Mouse (Mus musculus) megakaryocyte, embryonic 14.5 days (primary cell): ENCODE data around the gene H1foo. TPM values are rescaled to one million over a fixed set of nuclear protein-coding genes. Genes with fewer than 3 reads are reported as not detected.

Experiments used
- H3K27me3 ChIP-seq: replicated peaks from 2 replicates; pipeline ENCODE3; 2012; ENCODE audit warnings: inconsistent platforms
- H3K36me3 ChIP-seq: replicated peaks from 2 replicates; pipeline ENCODE3; 2012; ENCODE audit warnings: low read length, inconsistent platforms, mixed read lengths
- H3K4me1 ChIP-seq: 2 replicates; pipeline ENCODE4 v1.6.1; 2012; ENCODE audit warnings: inconsistent platforms
- H3K4me3 ChIP-seq: replicated peaks from 2 replicates; pipeline ENCODE3; 2012; ENCODE audit warnings: moderate library complexity, mild to moderate bottlenecking, inconsistent platforms
- H3K9me3 ChIP-seq: 2 replicates; pipeline ENCODE4 v1.6.1; 2012; ENCODE audit warnings: inconsistent platforms
- FLI1 ChIP-seq: IDR thresholded peaks from 2 replicates; pipeline ENCODE4 v1.6.1; 2012; ENCODE audit warnings: low read length, inconsistent platforms, mixed read lengths
- GATA1 ChIP-seq: IDR thresholded peaks from 3 replicates; pipeline ENCODE4 v1.6.1; 2012; ENCODE audit warnings: mixed read lengths, low read length, inconsistent platforms, borderline replicate concordance
- polyA plus RNA-seq: library from polyadenylated mRNA; stranded (reverse); fragments of >175 nt; gene quantifications from 2 replicates; pipeline ENCODE4 v1.2.3, GENCODE M21; 2012; ENCODE audit warnings: low replicate concordance; ENCODE audit not compliant: insufficient read depth

H1foo gene
- polyA plus RNA-seq, 1 experiment = not detected

DNA sequence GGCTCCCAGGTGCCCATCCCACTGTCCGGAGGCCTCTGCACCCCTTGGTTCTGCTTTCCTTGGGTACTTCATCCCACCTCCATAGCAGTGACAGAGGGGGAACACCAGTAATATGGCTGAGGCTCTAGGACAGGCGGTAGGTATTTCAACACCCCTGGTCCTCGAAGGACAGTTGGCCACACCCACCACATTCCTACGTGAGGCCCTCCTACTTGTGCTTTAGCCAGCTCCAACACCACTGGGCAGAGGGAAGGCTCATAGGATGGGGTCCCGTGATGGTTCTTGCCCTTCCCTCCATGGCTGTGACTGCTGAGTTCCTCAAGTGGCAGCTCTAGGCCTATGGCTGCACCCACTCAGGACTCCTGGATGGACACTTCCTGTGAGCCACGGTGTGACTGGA is 19.9 kb upstream of the H1foo start:
- Histone ChIP-seq H3K36me3 (no peaks in the 10 kb centered on the region), H3K27me3 (peaks cover 69% of the 10 kb centered on the region), H3K4me3 (no peak overlapping the region), H3K9me3 (no peaks in the 10 kb centered on the region), H3K4me1 (peaks cover 35% of the 10 kb centered on the region)
- no peak for TF ChIP-seq GATA1
- TF ChIP-seq FLI1 = no peak

DNA sequence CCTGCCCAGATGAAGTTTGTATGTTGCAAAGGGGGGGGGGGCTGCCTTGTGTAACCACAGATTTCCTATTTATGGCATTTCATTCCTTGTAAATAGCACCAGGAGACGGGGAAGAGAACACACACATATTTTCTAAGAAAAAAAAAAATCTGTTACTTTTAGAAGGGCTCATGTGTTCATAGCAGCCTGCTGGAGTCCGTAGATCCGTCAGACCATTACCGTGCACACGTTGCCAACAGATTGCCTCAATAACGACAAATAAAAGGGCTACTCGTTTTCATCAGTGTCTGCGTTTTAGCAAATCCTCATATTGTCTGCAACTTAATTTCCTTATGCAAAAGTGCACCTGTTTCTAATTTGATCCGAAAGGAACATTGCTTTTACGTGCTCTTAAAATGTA is 18.3 kb upstream of the H1foo start:
- Histone ChIP-seq H3K9me3 (no peaks in the 10 kb centered on the region), H3K4me3 (no peak overlapping the region), H3K36me3 (no peaks in the 10 kb centered on the region), H3K27me3 (peaks cover 77% of the 10 kb centered on the region), H3K4me1 (peaks cover 33% of the 10 kb centered on the region; the same call in 1 of the 2 replicates)
- no peak for TF ChIP-seq FLI1
- TF ChIP-seq GATA1 = no peak

DNA sequence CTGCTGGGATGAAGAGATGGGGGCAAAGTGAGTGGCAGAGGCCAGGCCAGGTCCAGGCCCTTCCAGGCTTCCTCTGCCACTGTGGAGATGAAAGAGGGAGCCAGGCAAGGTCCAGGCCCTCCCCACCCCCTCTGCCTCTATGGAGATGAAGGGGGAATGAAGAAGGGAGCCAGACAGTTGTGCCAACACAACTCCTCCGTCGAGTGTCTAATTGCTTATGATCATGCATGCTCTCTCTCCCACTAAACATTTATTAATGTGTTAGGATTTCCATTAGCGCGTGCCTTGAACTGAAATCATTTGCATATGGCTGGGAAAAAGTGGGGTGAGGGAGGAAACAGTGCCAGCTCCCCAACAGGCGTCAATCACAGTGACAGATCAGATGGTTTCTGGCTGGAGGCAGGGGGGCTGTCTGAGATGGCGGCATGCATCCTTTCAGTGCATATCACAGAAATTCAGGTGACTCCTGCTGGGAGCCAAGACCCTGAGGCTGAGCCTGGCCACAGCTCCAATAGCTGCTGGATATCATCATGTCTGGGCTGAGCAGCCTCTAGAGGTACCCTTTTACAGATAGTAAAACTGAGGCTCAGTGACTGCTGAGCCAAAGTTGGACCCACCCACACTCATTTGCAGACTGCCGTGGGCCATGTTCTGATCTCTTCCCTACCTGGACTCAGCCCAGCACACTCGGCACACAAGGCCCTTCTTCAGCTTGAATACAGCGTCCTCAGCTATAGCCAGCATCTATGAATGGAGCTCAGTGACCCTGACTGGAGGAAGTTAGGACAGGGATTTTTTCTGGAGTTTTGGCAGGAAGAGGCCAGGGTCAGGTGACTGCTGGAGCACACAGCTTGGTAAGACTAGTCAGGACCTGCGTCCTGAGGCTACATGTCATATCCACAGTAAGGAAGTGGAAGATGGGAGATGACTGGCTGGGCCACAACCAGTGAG is 17.2 kb upstream of the H1foo start:
- H3K9me3 ChIP-seq = no peaks in the 10 kb centered on the region
- H3K4me3 ChIP-seq = no peak overlapping the region
- TF ChIP-seq GATA1 = no peak
- no peak for TF ChIP-seq FLI1
- H3K36me3 ChIP-seq = no peaks in the 10 kb centered on the region
- peaks cover 88% of the 10 kb centered on the region for H3K27me3 ChIP-seq
- H3K4me1 ChIP-seq = peaks cover 33% of the 10 kb centered on the region; the same call in 1 of the 2 replicates

DNA sequence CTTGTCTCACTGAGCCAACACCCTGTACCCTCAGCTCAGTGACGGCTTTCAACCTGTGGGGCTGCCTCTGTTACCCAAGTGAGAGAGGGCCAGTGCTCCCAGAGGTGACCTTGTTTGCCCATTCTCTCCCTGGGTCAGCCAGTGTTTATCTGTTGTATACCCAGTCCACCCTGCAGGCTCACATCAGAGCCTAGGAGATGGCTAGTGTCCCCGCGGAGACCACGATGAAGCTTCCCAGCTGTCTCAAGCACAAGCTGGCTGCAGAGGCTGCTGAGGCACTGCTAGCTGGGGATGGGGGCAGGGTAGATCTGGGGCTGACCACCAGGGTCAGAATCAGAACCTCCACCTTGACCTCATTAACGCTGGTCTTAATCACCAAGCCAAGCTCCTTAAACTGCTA is 14.7 kb upstream of the H1foo start:
- H3K36me3 ChIP-seq = no peaks in the 10 kb centered on the region
- H3K4me1 ChIP-seq = peaks cover 26% of the 10 kb centered on the region; the same call in 1 of the 2 replicates
- no peak overlapping the region for H3K4me3 ChIP-seq
- peaks cover 91% of the 10 kb centered on the region for H3K27me3 ChIP-seq
- TF ChIP-seq FLI1 (no peak), GATA1 (no peak)
- no peaks in the 10 kb centered on the region for H3K9me3 ChIP-seq

DNA sequence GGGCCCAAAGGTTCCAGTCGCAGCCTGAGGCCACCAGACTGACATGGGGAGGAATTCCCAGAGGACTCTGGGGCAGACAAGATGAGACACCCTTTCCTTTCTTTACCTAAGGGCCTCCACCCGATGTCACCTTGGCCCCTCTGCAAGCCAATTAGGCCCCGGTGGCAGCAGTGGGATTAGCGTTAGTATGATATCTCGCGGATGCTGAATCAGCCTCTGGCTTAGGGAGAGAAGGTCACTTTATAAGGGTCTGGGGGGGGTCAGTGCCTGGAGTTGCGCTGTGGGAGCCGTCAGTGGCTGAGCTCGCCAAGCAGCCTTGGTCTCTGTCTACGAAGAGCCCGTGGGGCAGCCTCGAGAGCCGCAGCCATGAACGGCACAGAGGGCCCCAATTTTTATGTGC is 13.1 kb upstream of the H1foo start, which contains the start of gene Rho:
Rho (plus strand) TSS at position 110 of the 400 bp plus-strand sequence.
- Histone ChIP-seq H3K4me1 (peaks cover 23% of the 10 kb centered on the region; the same call in 1 of the 2 replicates), H3K9me3 (no peaks in the 10 kb centered on the region), H3K27me3 (peaks cover 94% of the 10 kb centered on the region), H3K4me3 (no peak within 1 kb of the TSS), H3K36me3 (no peaks in the 10 kb centered on the region)
- TF ChIP-seq GATA1 (no peak), FLI1 (no peak)

DNA sequence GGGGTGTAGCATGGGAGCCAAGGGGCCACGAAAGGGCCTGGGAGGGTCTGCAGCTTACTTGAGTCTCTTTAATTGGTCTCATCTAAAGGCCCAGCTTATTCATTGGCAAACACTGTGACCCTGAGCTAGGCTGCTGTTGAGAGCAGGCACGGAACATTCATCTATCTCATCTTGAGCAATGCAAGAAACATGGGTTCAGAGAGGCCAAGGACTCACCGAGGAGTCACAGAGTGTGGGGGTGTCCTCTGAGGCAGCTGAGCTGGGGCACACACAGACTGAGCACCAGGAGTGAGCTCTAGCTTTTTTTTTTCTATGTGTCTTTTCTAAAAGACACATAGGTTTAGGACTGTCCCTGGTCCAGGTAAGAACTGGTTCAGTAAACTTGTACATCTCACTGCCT is 12.3 kb upstream of the H1foo start:
- H3K4me1 ChIP-seq = peaks cover 21% of the 10 kb centered on the region; the same call in 1 of the 2 replicates
- peaks cover 87% of the 10 kb centered on the region for H3K27me3 ChIP-seq
- TF ChIP-seq FLI1 (no peak), GATA1 (no peak)
- H3K36me3 ChIP-seq = no peaks in the 10 kb centered on the region
- no peaks in the 10 kb centered on the region for H3K9me3 ChIP-seq
- no peak overlapping the region for H3K4me3 ChIP-seq

DNA sequence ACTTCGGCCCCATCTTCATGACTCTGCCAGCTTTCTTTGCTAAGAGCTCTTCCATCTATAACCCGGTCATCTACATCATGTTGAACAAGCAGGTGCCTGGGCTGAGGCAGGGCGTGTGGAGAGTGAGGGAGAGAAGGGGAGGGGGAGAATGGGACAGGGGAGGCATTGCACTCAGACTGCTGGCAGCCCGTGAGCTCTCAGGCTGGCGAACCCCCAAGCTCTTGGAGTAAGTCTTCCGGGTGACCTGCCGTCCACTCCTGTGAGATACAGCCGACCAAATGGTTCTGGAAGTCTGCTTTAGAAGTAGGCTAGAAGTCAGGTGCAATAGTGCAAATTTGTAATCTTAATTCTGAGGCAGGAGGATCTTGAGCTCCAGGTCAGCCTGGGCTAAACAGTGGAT is 9.2 kb upstream of the H1foo start:
- TF ChIP-seq FLI1 (no peak), GATA1 (no peak)
- Histone ChIP-seq H3K4me1 (peaks cover 3% of the 10 kb centered on the region), H3K36me3 (no peaks in the 10 kb centered on the region), H3K9me3 (peaks cover 10% of the 10 kb centered on the region; the same call in 1 of the 2 replicates), H3K4me3 (no peak overlapping the region), H3K27me3 (peaks cover 64% of the 10 kb centered on the region)

DNA sequence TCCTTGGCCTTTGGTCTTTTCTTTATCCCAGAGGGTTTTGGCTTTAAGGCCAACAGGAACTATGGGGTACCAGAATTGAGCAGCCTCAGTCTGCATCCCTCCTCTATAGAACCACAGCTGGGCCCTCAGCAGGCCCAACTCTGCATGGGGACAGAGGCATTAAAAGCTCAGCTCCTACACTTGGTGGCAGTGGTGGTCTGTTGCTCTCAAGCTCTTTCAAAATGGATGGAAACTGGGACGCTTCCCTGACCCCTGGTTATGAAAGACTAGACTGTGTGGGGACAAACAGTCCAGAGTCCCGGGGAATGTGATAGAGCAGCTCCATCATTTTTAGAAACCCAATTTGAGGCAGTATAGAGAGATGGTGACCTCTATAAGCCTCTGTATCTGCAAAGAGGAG is 6.7 kb upstream of the H1foo start:
- Histone ChIP-seq H3K4me3 (no peak overlapping the region), H3K27me3 (peaks cover 50% of the 10 kb centered on the region), H3K36me3 (no peaks in the 10 kb centered on the region), H3K4me1 (peaks cover 26% of the 10 kb centered on the region), H3K9me3 (peaks cover 10% of the 10 kb centered on the region; the same call in 1 of the 2 replicates)
- TF ChIP-seq GATA1 = no peak
- no peak for TF ChIP-seq FLI1

DNA sequence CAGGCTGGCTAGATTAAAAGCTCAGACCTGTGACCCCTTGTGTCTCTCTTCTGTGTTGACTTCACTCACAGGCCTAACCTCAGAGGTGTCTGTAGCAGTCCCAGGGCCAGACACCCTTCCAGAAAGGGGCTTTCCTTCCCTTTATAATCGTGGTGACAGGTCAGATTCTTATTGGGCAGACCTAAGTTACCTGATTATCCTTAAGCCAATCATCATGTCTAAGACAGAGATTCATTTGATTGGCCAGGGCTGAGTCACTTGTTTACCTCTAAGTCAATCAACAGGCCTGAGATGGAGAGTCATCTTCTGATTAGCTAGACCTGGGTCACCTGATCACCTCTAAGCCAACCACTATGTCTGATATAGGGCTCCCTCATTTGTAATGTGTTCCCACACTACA is 5.9 kb upstream of the H1foo start:
- Histone ChIP-seq H3K4me1 (peaks cover 33% of the 10 kb centered on the region), H3K36me3 (no peaks in the 10 kb centered on the region), H3K4me3 (no peak overlapping the region), H3K9me3 (peaks cover 10% of the 10 kb centered on the region; the same call in 1 of the 2 replicates), H3K27me3 (peaks cover 44% of the 10 kb centered on the region)
- TF ChIP-seq GATA1 = no peak
- TF ChIP-seq FLI1 = no peak

DNA sequence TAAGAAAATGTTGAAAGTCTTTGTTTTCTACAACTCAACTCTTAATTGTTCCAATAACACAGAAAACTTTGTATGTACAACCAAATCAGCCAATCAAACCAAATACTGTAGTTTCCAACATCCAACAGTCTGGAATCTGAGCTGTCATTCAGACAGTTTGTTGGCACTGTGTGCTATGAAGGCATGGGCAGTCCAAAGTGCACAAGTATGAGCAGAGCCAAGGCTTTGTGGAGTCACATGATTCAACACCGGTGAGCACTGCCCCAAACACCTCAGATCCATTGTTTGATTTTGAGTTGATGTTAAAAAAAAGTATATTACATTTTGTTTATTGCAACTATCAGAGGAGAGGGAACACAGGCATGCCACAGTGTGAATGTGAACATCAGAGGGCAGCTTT is 4.1 kb upstream of the H1foo start:
- peaks cover 10% of the 10 kb centered on the region; the same call in 1 of the 2 replicates for H3K9me3 ChIP-seq
- H3K4me1 ChIP-seq = peaks cover 51% of the 10 kb centered on the region
- H3K36me3 ChIP-seq = no peaks in the 10 kb centered on the region
- peaks cover 36% of the 10 kb centered on the region for H3K27me3 ChIP-seq
- TF ChIP-seq GATA1 = no peak
- no peak for TF ChIP-seq FLI1
- H3K4me3 ChIP-seq = no peak overlapping the region
